Mouse (Mus musculus) right cerebral cortex, adult 2 months (tissue): ENCODE results near the gene Plppr1.
"Not testable (repeated sequence)": the region's sequence is repeated elsewhere in the genome, so short reads cannot be mapped to it uniquely, and the experiment has no call there.

Experiments
- DNase-seq, 2 experiments: peaks; one replicate each; pipeline ENCODE4 v3.0.0; 2021 to 2022; ENCODE audit warnings: low spot score in 2 of 2

Plppr1 gene

GRCm38 (mm10) chr4:49383576-49384318 is 324.7 kb downstream of the Plppr1 start:
- not testable (repeated sequence) for DNase-seq

DNA sequence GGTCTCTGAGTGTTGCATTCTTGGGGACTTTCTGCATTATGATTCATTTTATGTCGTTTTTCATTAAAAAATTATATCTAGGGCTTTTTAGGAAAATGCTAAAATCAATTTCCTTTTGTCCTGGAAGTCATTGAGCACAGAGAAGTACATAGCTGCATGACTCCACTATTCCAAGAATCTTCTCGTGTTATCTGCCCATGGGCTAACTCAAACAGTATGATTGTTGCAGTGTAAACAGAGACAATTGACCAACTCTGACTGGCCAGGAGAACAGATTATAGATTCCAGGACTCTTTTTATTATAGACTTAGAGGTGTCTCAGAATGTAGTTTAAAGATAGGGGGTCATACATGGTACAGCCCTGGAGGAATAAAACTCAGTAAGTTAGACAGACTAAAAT is 327.8 kb downstream of the Plppr1 start:
- no peak for DNase-seq
